Mouse (Mus musculus): ENCODE measurements around the gene Wipf3.

GRCm38 (mm10) chr6:54462766-54463165 is 33.4 kb downstream of the Wipf3 start:
- TF ChIP-seq CTCF (IDR thresholded peaks at IDR 0.05; ENCODE audit: low read depth) = no peak
- TF ChIP-seq EP300 (IDR thresholded peaks at IDR 0.05; ENCODE audit: low read depth) = no peak
